In genomic region chr5:111755330-111755729, GRCm38 (mm10) we compare ENCODE assay signal across 7 mouse cellular contexts. TPM values are rescaled to one million over a fixed set of nuclear protein-coding genes. Genes with fewer than 3 reads are reported as not detected.
DNase-seq lines count a peak whose midpoint lies in the region; ATAC-seq and TF ChIP-seq lines count a peak whose summit lies in the region.

No protein-coding gene starts in this region.

- 11% methylated on average over 5 of the region's 5 CpGs for WGBS in stomach, embryonic 14.5 days
- WGBS in stomach, postnatal 0 days, result 25% methylated on average over 5 of the region's 5 CpGs
- WGBS in forebrain, embryonic 10.5 days, result 7% methylated on average over 5 of the region's 5 CpGs
- WGBS in liver, embryonic 11.5 days, result 12% methylated on average over 5 of the region's 5 CpGs

- H3K27me3 ChIP-seq in stomach, embryonic 14.5 days (ENCODE audit: control insufficient read depth, insufficient read depth, low read length), result no peaks in the 10 kb centered on the region
- H3K27me3 ChIP-seq in stomach, postnatal 0 days (ENCODE audit: control insufficient read depth, insufficient read depth, low read length), result no peaks in the 10 kb centered on the region
- H3K27me3 ChIP-seq in forebrain, embryonic 10.5 days (ENCODE audit: poor library complexity, severe bottlenecking), result peaks cover 9% of the 10 kb centered on the region; the same call in 1 of the 2 replicates
- no peaks in the 10 kb centered on the region; the same call in 1 of the 2 replicates for H3K27me3 ChIP-seq in liver, embryonic 11.5 days (replicated peaks; ENCODE audit: control insufficient read depth, insufficient read depth, low read length)
- no peaks in the 10 kb centered on the region for H3K27me3 ChIP-seq in splenic B cell, adult 2 months (ENCODE audit: control insufficient read depth, insufficient read depth, low read length, poor library complexity, severe bottlenecking)

- H3K4me1 ChIP-seq in stomach, embryonic 14.5 days (ENCODE audit: control insufficient read depth, insufficient read depth, low read length), result peaks cover 14% of the 10 kb centered on the region
- H3K4me1 ChIP-seq in stomach, postnatal 0 days (replicated peaks; ENCODE audit: control insufficient read depth, insufficient read depth), result no peaks in the 10 kb centered on the region
- H3K4me1 ChIP-seq in forebrain, embryonic 10.5 days, result peaks cover 22% of the 10 kb centered on the region
- H3K4me1 ChIP-seq in liver, embryonic 11.5 days (replicated peaks; ENCODE audit: control insufficient read depth, insufficient read depth, low read length), result no peaks in the 10 kb centered on the region

- H3K36me3 ChIP-seq in stomach, embryonic 14.5 days (ENCODE audit: control insufficient read depth, insufficient read depth, low read length), result no peaks in the 10 kb centered on the region
- no peaks in the 10 kb centered on the region for H3K36me3 ChIP-seq in stomach, postnatal 0 days (ENCODE audit: control insufficient read depth, insufficient read depth, low read length)
- H3K36me3 ChIP-seq in forebrain, embryonic 10.5 days (replicated peaks), result no peaks in the 10 kb centered on the region
- no peaks in the 10 kb centered on the region for H3K36me3 ChIP-seq in liver, embryonic 11.5 days (ENCODE audit: control insufficient read depth, insufficient read depth, low read length)
- H3K36me3 ChIP-seq in splenic B cell, adult 2 months (ENCODE audit: control insufficient read depth, insufficient read depth, low read length, poor library complexity, severe bottlenecking), result no peaks in the 10 kb centered on the region

- DNase-seq in stomach, postnatal 0 days (ENCODE audit: low spot score), result no peak
- peak; percentile 74 for DNase-seq in forebrain, embryonic 10.5 days (ENCODE audit: extremely low spot score, low spot score)
- no peak for DNase-seq in liver, embryonic 11.5 days (ENCODE audit: low spot score)
- peak; percentile 7 for DNase-seq in splenic B cell, adult 2 months (ENCODE audit: low read depth, low spot score)
- DNase-seq in cerebellum, adult 11 months, result no peak
- no peak for DNase-seq in left cerebral cortex, adult 9 months (ENCODE audit: low spot score in 2 of 2)

- H3K9me3 ChIP-seq in stomach, embryonic 14.5 days (ENCODE audit: control insufficient read depth, low read depth, low read length), result no peaks in the 10 kb centered on the region
- H3K9me3 ChIP-seq in stomach, postnatal 0 days (ENCODE audit: control insufficient read depth, low read length), result no peaks in the 10 kb centered on the region
- H3K9me3 ChIP-seq in forebrain, embryonic 10.5 days, result no peaks in the 10 kb centered on the region
- no peaks in the 10 kb centered on the region for H3K9me3 ChIP-seq in liver, embryonic 11.5 days (ENCODE audit: control insufficient read depth, low read length)

- no peak for TF ChIP-seq CTCF in stomach, postnatal 0 days (IDR thresholded peaks at IDR 0.05; ENCODE audit: low read depth)

- TF ChIP-seq EP300 in stomach, postnatal 0 days (optimal IDR thresholded peaks at IDR 0.05), result no peak

- H3K9ac ChIP-seq in stomach, embryonic 14.5 days (replicated peaks; ENCODE audit: low read depth, low read length), result no peak overlapping the region
- H3K9ac ChIP-seq in stomach, postnatal 0 days (ENCODE audit: low read length), result no peak overlapping the region
- H3K9ac ChIP-seq in liver, embryonic 11.5 days (ENCODE audit: low read depth, low read length), result no peak overlapping the region

- peak; percentile 67; the same call in 1 of the 2 replicates for ATAC-seq in stomach, embryonic 14.5 days (ENCODE audit: insufficient number of reproducible peaks, insufficient read depth, low FRiP score, low read depth)
- ATAC-seq in stomach, postnatal 0 days (ENCODE audit: low FRiP score, low TSS enrichment), result no peak; the same call in 1 of the 2 replicates
- 0 out of 2 replicates have a peak, but pooled peaks have one; percentile 36 for ATAC-seq in liver, embryonic 11.5 days (replicated peaks; ENCODE audit: low FRiP score)

- no peak overlapping the region for H3K4me2 ChIP-seq in stomach, embryonic 14.5 days (replicated peaks; ENCODE audit: low read depth, low read length)
- H3K4me2 ChIP-seq in stomach, postnatal 0 days (replicated peaks; ENCODE audit: low read depth), result no peak overlapping the region
- peak overlapping the region; percentile 55; the same call in 1 of the 2 replicates for H3K4me2 ChIP-seq in liver, embryonic 11.5 days

- H3K4me3 ChIP-seq in stomach, embryonic 14.5 days (ENCODE audit: low read depth, low read length), result no peak overlapping the region
- H3K4me3 ChIP-seq in stomach, postnatal 0 days (ENCODE audit: low read depth, low read length), result no peak overlapping the region
- peak overlapping the region; percentile 32 for H3K4me3 ChIP-seq in forebrain, embryonic 10.5 days
- H3K4me3 ChIP-seq in liver, embryonic 11.5 days (ENCODE audit: low read depth, low read length), result no peak overlapping the region

- no peak overlapping the region for H3K27ac ChIP-seq in stomach, embryonic 14.5 days (ENCODE audit: low read length)
- no peak overlapping the region for H3K27ac ChIP-seq in stomach, postnatal 0 days (replicated peaks)
- H3K27ac ChIP-seq in forebrain, embryonic 10.5 days, result peak overlapping the region; percentile 84
- no peak overlapping the region for H3K27ac ChIP-seq in liver, embryonic 11.5 days (ENCODE audit: low read depth, low read length)

RNA-seq across cellular contexts. Expression of gene Gm26897, which starts 21.6 kb away (rescaled TPM):
- polyA plus RNA-seq in stomach, embryonic 14.5 days (2014; fragmentation: Nextera tagmentation; extraction: Ambion mirVana), result not detected in 2 replicates
- not detected in 2 replicates for polyA plus RNA-seq in stomach, postnatal 0 days (2015; fragmentation: Nextera tagmentation; extraction: Ambion mirVana)
- not detected in 2 replicates for polyA plus RNA-seq in forebrain, embryonic 10.5 days (2016; fragmentation: Nextera tagmentation; extraction: Ambion mirVana)
- not detected in 2 replicates for polyA plus RNA-seq in liver, embryonic 11.5 days (2014; fragmentation: Nextera tagmentation; extraction: Ambion mirVana)

Comparison
In these comparisons a context has a peak if more than half of its experiments do, and no peak if none do; other contexts are left out.
1. DNase-seq: peak in forebrain, embryonic 10.5 days (single experiment) and splenic B cell, adult 2 months (single experiment); none in stomach, postnatal 0 days (single experiment), liver, embryonic 11.5 days (single experiment), cerebellum, adult 11 months (single experiment) and left cerebral cortex, adult 9 months (0 of 2).